Mouse (Mus musculus): Measurements from ENCODE around the gene Ppcdc.
"Not testable (repeated sequence)": the region's sequence is repeated elsewhere in the genome, so short reads cannot be mapped to it uniquely, and the experiment has no call there.

The Ppcdc gene

GRCm38 (mm10) chr9:57427937-57428336 lies 12.0 kb downstream of the Ppcdc start:
- DNase-seq, result no peak

GRCm38 (mm10) chr9:57427123-57427522 lies 12.8 kb downstream of the Ppcdc start:
- DNase-seq, result not testable (repeated sequence)

- DNase-seq, result no peak
These were observed 14.8 kb downstream of the Ppcdc start for GRCm38 (mm10) chr9:57425116-57425515.

GRCm38 (mm10) chr9:57424066-57424465 lies 15.9 kb downstream of the Ppcdc start:
- DNase-seq, result no peak

- DNase-seq, result no peak
These were observed 18.2 kb downstream of the Ppcdc start for GRCm38 (mm10) chr9:57421688-57422111.

GRCm38 (mm10) chr9:57421121-57421571 lies 18.8 kb downstream of the Ppcdc start:
- DNase-seq, result no peak

GRCm38 (mm10) chr9:57420321-57421120 lies 19.4 kb downstream of the Ppcdc start:
- DNase-seq, result peak; percentile 64 to 78

GRCm38 (mm10) chr9:57419521-57420267 lies 20.2 kb downstream of the Ppcdc start:
- DNase-seq, result no peak

- DNase-seq, result peak; percentile 81 to 91
These were observed 22.6 kb downstream of the Ppcdc start for GRCm38 (mm10) chr9:57417341-57417740.

GRCm38 (mm10) chr9:57407120-57407905 lies 32.6 kb downstream of the Ppcdc start:
- DNase-seq, result no peak

- no peak for DNase-seq
These were observed 33.5 kb downstream of the Ppcdc start for GRCm38 (mm10) chr9:57406395-57406794.

GRCm38 (mm10) chr9:57404036-57404435 lies 35.9 kb downstream of the Ppcdc start:
- DNase-seq, result no peak

GRCm38 (mm10) chr9:57402318-57403251 lies 37.3 kb downstream of the Ppcdc start:
- no peak for DNase-seq

GRCm38 (mm10) chr9:57398773-57399172 lies 41.2 kb downstream of the Ppcdc start:
- DNase-seq, result no peak

GRCm38 (mm10) chr9:57392892-57393291 lies 47.0 kb downstream of the Ppcdc start:
- no peak for DNase-seq

- no peak for DNase-seq
These were observed 49.1 kb downstream of the Ppcdc start for GRCm38 (mm10) chr9:57390869-57391268.

GRCm38 (mm10) chr9:57389131-57389530 lies 50.8 kb downstream of the Ppcdc start:
- DNase-seq, result no peak

- DNase-seq, result no peak
These were observed 53.0 kb downstream of the Ppcdc start for GRCm38 (mm10) chr9:57386926-57387325.

GRCm38 (mm10) chr9:57384621-57385020 lies 55.3 kb downstream of the Ppcdc start:
- DNase-seq, result no peak

- no peak for DNase-seq
These were observed 78.9 kb downstream of the Ppcdc start for GRCm38 (mm10) chr9:57360999-57361398.

GRCm38 (mm10) chr9:57354377-57355183 lies 85.3 kb downstream of the Ppcdc start:
- DNase-seq, result no peak

All from cerebellum, postnatal 14 days (tissue).